Mouse (Mus musculus) C2C12 (cell line): ENCODE data around the gene Gck. TPM values are rescaled to one million over a fixed set of nuclear protein-coding genes. Genes with fewer than 3 reads are reported as not detected.
A peak's percentile ranks its signal among the peaks of the same experiment; 100 is the strongest.

Experiments used
- H3K27me3 ChIP-seq: one replicate; pipeline ENCODE4 v1.6.1; 2011; ENCODE audit not compliant: control insufficient read depth, insufficient read depth, insufficient read length
- H3K36me3 ChIP-seq: one replicate; pipeline ENCODE4 v1.6.1; 2011; ENCODE audit not compliant: control insufficient read depth, insufficient read depth
- H3K4me3 ChIP-seq: one replicate; pipeline ENCODE4 v1.5.1; 2011; ENCODE audit warnings: mild to moderate bottlenecking, control low read depth; ENCODE audit not compliant: poor library complexity, insufficient read depth, severe bottlenecking
- H3K79me2 ChIP-seq: one replicate; pipeline ENCODE4 v1.6.1; 2011; ENCODE audit not compliant: control insufficient read depth, insufficient read depth
- H3K79me3 ChIP-seq: one replicate; pipeline ENCODE4 v1.6.1; 2011; ENCODE audit warnings: low read depth, control low read depth
- H3ac ChIP-seq: one replicate; pipeline ENCODE3; 2011; ENCODE audit warnings: low read depth; ENCODE audit not compliant: control insufficient read depth, insufficient read length
- CEBPB ChIP-seq: IDR thresholded peaks from one replicate; pipeline ENCODE4 v1.6.1; 2011; ENCODE audit warnings: low read depth, mild to moderate bottlenecking, control low read depth, moderate library complexity
- CTCF ChIP-seq: IDR thresholded peaks from one replicate; pipeline ENCODE4 v1.5.1; 2011; ENCODE audit not compliant: control insufficient read depth, insufficient read depth, insufficient read length
- FOSL1 ChIP-seq: IDR thresholded peaks from one replicate; pipeline ENCODE4 v1.8.0; 2011; ENCODE audit warnings: mild to moderate bottlenecking, low read length; ENCODE audit not compliant: poor library complexity, insufficient read depth, severe bottlenecking
- MAX ChIP-seq: IDR thresholded peaks from one replicate; pipeline ENCODE4 v1.6.1; 2011; ENCODE audit warnings: mild to moderate bottlenecking, control low read depth
- MYOD1 ChIP-seq: IDR thresholded peaks from one replicate; pipeline ENCODE4 v1.6.1; 2011; ENCODE audit warnings: low read depth; ENCODE audit not compliant: control insufficient read depth, insufficient read length
- MYOG ChIP-seq: IDR thresholded peaks from one replicate; pipeline ENCODE4 v1.6.1; 2011; ENCODE audit not compliant: control insufficient read depth, insufficient read length; ENCODE audit errors: extremely low read depth
- USF1 ChIP-seq: IDR thresholded peaks from one replicate; pipeline ENCODE4 v1.6.1; 2011; ENCODE audit warnings: low read depth, mild to moderate bottlenecking, control low read depth, moderate library complexity
- polyA plus RNA-seq: library from polyadenylated mRNA; unstranded; fragments of >200 nt; fragmentation: generic; extraction: Trizol; gene quantifications from one replicate; pipeline ENCODE4 v1.2.1, GENCODE M21; 2012; ENCODE audit warnings: missing spikeins

Gene Gck
- polyA plus RNA-seq, 1 experiment, result not detected

GRCm38 (mm10) chr11:5877421-5877820 lies 72.5 kb downstream of the Gck start:
- H3K79me3 ChIP-seq, result peaks cover 9% of the 10 kb centered on the region
- H3ac ChIP-seq, result peak overlapping the region; percentile 39
- H3K36me3 ChIP-seq, result peaks cover 41% of the 10 kb centered on the region
- no peaks in the 10 kb centered on the region for H3K27me3 ChIP-seq
- H3K4me3 ChIP-seq, result peak overlapping the region; percentile 58
- peaks cover 23% of the 10 kb centered on the region for H3K79me2 ChIP-seq
- no peak for TF ChIP-seq MYOD1
- no peak for TF ChIP-seq CEBPB
- no peak for TF ChIP-seq MAX
- TF ChIP-seq FOSL1, result no peak
- no peak for TF ChIP-seq CTCF
- no peak for TF ChIP-seq MYOG
- no peak for TF ChIP-seq USF1

GRCm38 (mm10) chr11:5873192-5873591 lies 76.7 kb downstream of the Gck start:
- H3ac ChIP-seq, result no peak overlapping the region
- peaks cover 83% of the 10 kb centered on the region for H3K36me3 ChIP-seq
- no peak for TF ChIP-seq CTCF
- no peak for TF ChIP-seq MYOD1
- TF ChIP-seq MAX, result no peak
- TF ChIP-seq USF1, result no peak
- no peak for TF ChIP-seq CEBPB
- no peak for TF ChIP-seq MYOG
- no peak for TF ChIP-seq FOSL1
- H3K27me3 ChIP-seq, result no peaks in the 10 kb centered on the region
- H3K4me3 ChIP-seq, result no peak overlapping the region
- peaks cover 9% of the 10 kb centered on the region for H3K79me3 ChIP-seq
- peaks cover 23% of the 10 kb centered on the region for H3K79me2 ChIP-seq

- peaks cover 21% of the 10 kb centered on the region for H3K79me2 ChIP-seq
- no peaks in the 10 kb centered on the region for H3K27me3 ChIP-seq
- H3K79me3 ChIP-seq, result peaks cover 9% of the 10 kb centered on the region
- H3K36me3 ChIP-seq, result peaks cover 88% of the 10 kb centered on the region
- H3K4me3 ChIP-seq, result no peak overlapping the region
- TF ChIP-seq CTCF (no peak), MYOG (no peak), FOSL1 (no peak)
- H3ac ChIP-seq, result no peak overlapping the region
Measured at GRCm38 (mm10) chr11:5872707-5873106, 77.2 kb downstream of the Gck start.

- no peak overlapping the region for H3ac ChIP-seq
- H3K36me3 ChIP-seq, result peaks cover 98% of the 10 kb centered on the region
- TF ChIP-seq CTCF (no peak), CEBPB (no peak), USF1 (no peak), MAX (no peak), FOSL1 (no peak), MYOG (no peak), MYOD1 (no peak)
- H3K27me3 ChIP-seq, result no peaks in the 10 kb centered on the region
- H3K4me3 ChIP-seq, result no peak overlapping the region
- H3K79me2 ChIP-seq, result peaks cover 8% of the 10 kb centered on the region
- H3K79me3 ChIP-seq, result peaks cover 2% of the 10 kb centered on the region
Measured at GRCm38 (mm10) chr11:5870069-5870468, 79.8 kb downstream of the Gck start.

GRCm38 (mm10) chr11:5869331-5869730 lies 80.5 kb downstream of the Gck start:
- no peak overlapping the region for H3K4me3 ChIP-seq
- H3K79me3 ChIP-seq, result peaks cover 6% of the 10 kb centered on the region
- H3K79me2 ChIP-seq, result peaks cover 15% of the 10 kb centered on the region
- TF ChIP-seq FOSL1 (no peak), MAX (no peak), CEBPB (no peak), MYOD1 (no peak), CTCF (no peak), USF1 (no peak), MYOG (no peak)
- no peaks in the 10 kb centered on the region for H3K27me3 ChIP-seq
- H3K36me3 ChIP-seq, result peaks cover 98% of the 10 kb centered on the region
- H3ac ChIP-seq, result no peak overlapping the region

GRCm38 (mm10) chr11:5868324-5868723 lies 81.6 kb downstream of the Gck start:
- Histone ChIP-seq H3K27me3 (no peaks in the 10 kb centered on the region), H3K36me3 (peaks cover 98% of the 10 kb centered on the region), H3K4me3 (no peak overlapping the region), H3K79me2 (peaks cover 25% of the 10 kb centered on the region), H3K79me3 (peaks cover 11% of the 10 kb centered on the region), H3ac (no peak overlapping the region)
- TF ChIP-seq CTCF (no peak), MYOG (no peak), USF1 (no peak)
